Mouse (Mus musculus): Measurements from ENCODE around the gene Aak1.
"Not testable (repeated sequence)": the region's sequence is repeated elsewhere in the genome, so short reads cannot be mapped to it uniquely, and the experiment has no call there.

Aak1 gene

GRCm38 (mm10) chr6:87031310-87031709, 182.0 kb downstream of the Aak1 start:
- DNase-seq: not testable (repeated sequence)

DNA sequence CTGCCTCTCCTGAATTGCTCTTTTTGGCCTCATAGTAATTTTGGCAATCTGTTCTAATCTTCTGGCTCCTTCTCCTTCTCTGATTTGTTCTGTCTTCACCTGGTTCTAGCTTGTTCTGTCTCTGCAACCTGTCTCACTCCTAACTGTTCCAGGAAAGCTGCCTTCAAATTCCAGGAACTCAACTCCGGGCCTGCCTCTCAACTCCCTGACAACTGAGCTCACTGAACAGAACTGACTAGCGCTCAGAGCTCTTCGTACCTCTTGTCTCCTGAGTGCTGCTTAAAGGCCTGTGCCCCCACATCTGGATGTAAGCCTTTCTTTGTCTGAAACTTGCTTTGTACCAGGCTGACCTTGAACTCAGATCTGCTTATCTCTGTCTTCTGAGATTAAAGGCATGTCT, 183.1 kb downstream of the Aak1 start:
- no peak for DNase-seq

GRCm38 (mm10) chr6:87034395-87034794, 185.1 kb downstream of the Aak1 start:
- DNase-seq: no peak

DNA sequence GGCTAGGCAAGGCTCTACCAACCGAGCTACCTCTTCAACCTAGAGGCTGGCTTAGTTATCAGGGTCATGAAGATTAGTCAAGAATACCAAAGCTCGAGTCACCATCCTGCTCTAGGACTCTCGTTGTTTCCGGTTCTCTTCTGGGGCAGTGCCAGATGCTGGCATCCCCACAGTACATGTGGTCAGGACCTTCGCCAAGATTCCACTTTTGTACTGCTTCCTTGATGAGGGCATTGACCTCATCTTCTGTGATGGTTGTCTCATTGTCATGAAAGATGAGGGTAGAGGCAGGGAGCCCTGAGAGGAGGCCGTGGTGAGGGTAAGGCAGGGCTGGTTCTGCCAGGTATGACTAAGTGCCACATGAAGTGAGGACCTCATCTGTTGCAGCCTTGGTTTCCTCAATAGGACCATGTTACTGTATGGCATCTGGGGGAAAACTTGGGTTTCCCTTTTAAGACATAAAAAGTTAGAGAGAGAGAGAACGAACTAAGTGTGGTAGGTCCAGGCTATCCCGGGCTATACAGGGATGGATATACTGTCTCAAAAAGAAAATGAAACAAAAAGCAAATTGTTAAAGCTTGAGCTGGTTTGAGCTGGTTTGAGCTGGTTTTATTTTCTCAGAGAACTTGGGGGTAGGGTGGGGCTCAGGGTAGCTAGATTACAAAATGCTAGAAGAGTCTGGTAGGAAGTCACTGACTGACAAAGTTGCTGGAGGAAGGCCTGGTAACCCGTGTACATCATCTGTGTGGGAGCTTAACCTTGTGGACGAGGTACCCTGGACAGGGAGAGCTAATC, 188.7 kb downstream of the Aak1 start:
- no peak for DNase-seq

- no peak for DNase-seq
These were observed 189.8 kb downstream of the Aak1 start for GRCm38 (mm10) chr6:87039161-87039560.

DNA sequence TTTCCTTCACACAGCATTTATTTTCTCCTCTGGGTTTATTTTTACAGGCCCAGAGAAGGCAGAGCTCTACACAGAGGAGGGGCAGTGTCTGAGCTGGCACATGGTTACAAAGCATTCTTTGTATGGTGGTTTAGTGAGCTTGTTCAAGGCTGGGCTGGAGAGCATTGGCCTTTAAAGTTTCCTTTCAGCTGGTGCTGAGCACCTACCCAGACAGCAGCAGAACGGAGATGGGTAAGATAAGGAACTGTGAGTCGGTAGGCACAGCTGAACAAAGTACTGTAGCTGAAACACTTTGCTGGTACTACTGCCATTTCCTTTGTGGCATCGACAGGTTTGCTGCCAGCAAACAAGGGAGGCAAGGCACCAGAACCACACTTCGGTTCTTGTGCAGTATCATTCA, 191.7 kb downstream of the Aak1 start:
- no peak for DNase-seq

- DNase-seq: no peak
These were observed 192.1 kb downstream of the Aak1 start for GRCm38 (mm10) chr6:87041431-87041830.

DNA sequence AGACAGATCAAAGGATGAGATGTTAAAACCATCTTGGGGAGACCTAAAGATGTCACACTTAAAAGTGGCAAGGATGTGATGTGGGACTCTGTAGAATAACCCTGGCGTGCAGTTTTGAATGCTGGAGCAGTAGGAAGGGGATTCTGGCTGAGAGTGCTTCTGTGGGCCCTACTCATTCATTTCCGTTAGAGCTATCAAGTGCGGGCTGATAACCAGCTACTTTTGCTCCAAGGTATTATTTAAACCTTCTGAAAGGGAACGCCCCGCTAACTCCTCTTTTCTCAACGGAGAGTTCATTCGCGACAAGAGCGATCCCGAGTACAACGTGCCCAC, 192.7 kb downstream of the Aak1 start:
- no peak for DNase-seq

DNA sequence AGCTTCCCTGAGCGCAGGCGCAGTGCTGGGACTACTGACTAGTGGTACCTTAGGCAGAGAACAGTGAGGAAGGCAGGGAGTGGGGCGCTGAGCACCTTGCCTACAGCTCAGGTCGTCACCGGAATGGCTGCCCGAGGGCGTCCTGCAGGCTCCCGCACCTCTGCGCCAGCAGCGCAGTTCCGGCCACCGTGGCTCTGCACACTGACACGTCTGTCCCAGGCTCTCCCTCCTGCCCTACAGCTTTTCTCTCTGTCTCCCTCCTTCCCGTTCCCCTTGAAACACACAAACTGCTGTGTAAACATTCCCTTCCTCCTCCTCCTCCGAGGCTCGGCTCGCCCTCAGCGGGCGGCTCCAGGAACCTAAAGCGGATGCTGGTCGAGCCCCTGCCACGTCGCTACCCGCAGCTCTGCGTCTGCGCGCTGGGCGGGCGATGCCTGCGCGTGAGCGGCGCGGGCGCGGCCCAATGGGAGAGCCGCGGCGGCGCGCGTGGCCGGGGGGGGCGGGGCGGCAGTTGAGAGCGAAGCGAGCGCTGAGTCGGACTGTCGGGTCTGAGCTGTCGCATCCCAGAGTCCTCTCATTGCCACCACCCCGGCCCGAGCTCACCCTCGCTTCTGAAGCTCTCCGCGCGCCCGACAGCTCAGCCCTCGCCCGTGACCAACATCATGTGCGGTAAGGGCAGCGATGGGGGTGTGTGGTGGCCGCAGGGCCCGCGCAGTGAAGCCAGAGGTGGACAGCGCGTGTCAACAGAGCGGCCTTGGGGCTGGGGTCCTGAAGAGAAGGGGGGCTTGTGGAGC, 193.2 kb downstream of the Aak1 start, which contains the start of gene Gfpt1:
Gfpt1 (plus strand) TSS at position 510 of the 794 bp plus-strand sequence.
- peak; percentile 94 for DNase-seq

DNA sequence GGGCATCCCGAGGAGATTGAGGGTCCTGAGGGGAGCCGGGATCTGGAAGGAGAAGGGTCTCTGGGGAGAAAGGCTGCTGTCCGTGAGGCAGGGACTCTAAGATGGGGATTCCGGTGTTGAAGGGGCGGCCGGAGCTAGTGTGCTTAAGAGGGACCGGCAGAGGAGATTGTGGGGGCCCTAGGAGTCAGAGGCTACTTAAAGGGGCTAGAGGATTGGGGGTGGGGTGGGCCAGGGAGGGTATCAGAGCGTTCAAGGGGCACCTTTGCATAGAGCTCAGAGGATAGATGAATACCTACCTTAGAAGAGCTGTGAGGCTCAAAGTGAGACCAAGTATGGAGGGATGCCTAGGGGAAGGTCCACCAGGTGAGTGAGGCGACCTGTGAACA, 193.8 kb downstream of the Aak1 start:
- no peak for DNase-seq

- no peak for DNase-seq
These were observed 195.6 kb downstream of the Aak1 start for GRCm38 (mm10) chr6:87044895-87045294.

- DNase-seq: no peak
These were observed 196.2 kb downstream of the Aak1 start for GRCm38 (mm10) chr6:87045507-87045906.

DNA sequence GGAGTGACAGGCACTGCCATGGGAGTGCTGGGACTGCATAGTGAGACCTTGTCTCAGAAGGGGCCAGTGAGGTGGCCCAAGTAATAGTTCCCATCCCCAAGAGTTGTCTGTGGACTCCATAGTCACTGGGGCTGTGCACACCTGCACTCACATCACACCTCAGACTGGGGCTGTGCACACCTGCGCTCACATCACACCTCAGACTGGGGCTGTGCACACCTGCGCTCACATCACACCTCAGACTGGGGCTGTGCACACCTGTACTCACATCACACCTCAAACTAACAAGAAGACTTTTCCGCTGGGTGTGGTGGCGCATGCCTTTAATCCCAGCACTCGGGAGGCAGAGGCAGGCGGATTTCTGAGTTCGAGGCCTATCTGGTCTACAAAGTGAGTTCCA, 199.4 kb downstream of the Aak1 start:
- not testable (repeated sequence) for DNase-seq

DNA sequence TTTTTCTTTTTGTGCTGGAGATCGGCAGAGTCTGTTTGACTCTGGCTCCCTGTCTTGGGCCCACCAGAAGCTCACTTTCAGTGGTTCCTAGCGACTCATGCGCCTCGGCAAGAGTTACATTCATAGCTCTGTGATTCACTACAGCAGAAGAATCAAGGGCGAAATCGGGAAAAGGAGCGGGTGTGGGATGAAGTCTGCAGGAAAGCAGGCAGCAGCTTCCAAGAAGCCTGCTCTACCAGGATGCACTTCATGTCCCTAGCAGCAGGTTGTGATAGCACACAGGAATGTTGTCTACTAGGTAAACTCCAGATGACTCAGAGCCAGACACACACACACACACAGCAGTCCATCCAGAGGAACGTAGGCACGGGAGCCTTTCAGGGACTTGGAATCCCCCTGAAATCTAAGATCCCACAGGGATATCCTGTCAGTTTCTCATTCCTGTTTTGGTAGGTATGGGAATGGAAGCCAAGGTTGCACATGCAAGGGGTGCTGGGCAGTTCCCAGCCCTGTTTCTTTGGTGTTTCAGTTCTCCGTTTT, 202.6 kb downstream of the Aak1 start:
- no peak for DNase-seq
